Mouse (Mus musculus) hindbrain, embryonic 13.5 days (tissue): ENCODE data around the gene Tmem120b. TPM values are rescaled to one million over a fixed set of nuclear protein-coding genes. Genes with fewer than 3 reads are reported as not detected.
A peak's percentile ranks its signal among the peaks of the same experiment; 100 is the strongest.

Experiments used
- ATAC-seq: fragments of 200-750 bp; cut with Nextera tagmentation; 2 replicates; pipeline ENCODE4 v1.8.0; 2017; ENCODE audit warnings: moderate TSS enrichment; ENCODE audit not compliant: low FRiP score
- H3K27ac ChIP-seq: fragments of 300-500 bp; sonication (generic); 2 replicates; pipeline ENCODE4 v1.5.1; 2015; ENCODE audit warnings: inconsistent platforms, mild to moderate bottlenecking, moderate library complexity
- H3K27me3 ChIP-seq: fragments of 300-500 bp; sonication (generic); 2 replicates; pipeline ENCODE4 v1.6.1; 2015; ENCODE audit warnings: mild to moderate bottlenecking, inconsistent platforms
- H3K36me3 ChIP-seq: fragments of 300-500 bp; sonication (generic); 2 replicates; pipeline ENCODE4 v1.6.1; 2015; ENCODE audit warnings: mild to moderate bottlenecking, inconsistent platforms
- H3K4me1 ChIP-seq: fragments of 300-500 bp; sonication (generic); replicated peaks from 2 replicates; pipeline ENCODE4 v1.6.1; 2015; ENCODE audit warnings: inconsistent platforms
- H3K4me2 ChIP-seq: fragments of 300-500 bp; sonication (generic); 2 replicates; pipeline ENCODE4 v1.6.1; 2015; ENCODE audit warnings: inconsistent platforms, mild to moderate bottlenecking, moderate library complexity
- H3K4me3 ChIP-seq: fragments of 300-500 bp; sonication (generic); 2 replicates; pipeline ENCODE4 v1.5.1; 2015; ENCODE audit warnings: mild to moderate bottlenecking, inconsistent platforms
- H3K9ac ChIP-seq: fragments of 300-500 bp; sonication (generic); 2 replicates; pipeline ENCODE4 v1.6.1; 2015; ENCODE audit warnings: mild to moderate bottlenecking, inconsistent platforms
- H3K9me3 ChIP-seq: fragments of 300-500 bp; sonication (generic); 2 replicates; pipeline ENCODE4 v1.6.1; 2016; ENCODE audit warnings: inconsistent platforms
- WGBS: fragments of 180-500 bp; shearing (Covaris S2); methylation state at CpG from one replicate; pipeline ENCODE4 v1.1.7; 2015; 5-methylcytosine and 5-hydroxymethylcytosine counted together
- polyA plus RNA-seq: library from polyadenylated mRNA; unstranded; fragments of >200 nt; fragmentation: Nextera tagmentation; extraction: Ambion mirVana; gene quantifications from 2 replicates; pipeline ENCODE4 v1.2.1, GENCODE M21; 2015

The Tmem120b gene
- polyA plus RNA-seq, 1 experiment from 2014 or later, result 18.0 TPM

GRCm38 (mm10) chr5:123035089-123035488, 33.1 kb upstream of the Tmem120b start:
- WGBS, result 86% methylated on average over 4 of the region's 4 CpGs
- H3K27ac ChIP-seq, result no peak overlapping the region
- no peak overlapping the region for H3K4me2 ChIP-seq
- H3K9me3 ChIP-seq, result no peaks in the 10 kb centered on the region
- no peak overlapping the region for H3K9ac ChIP-seq
- H3K36me3 ChIP-seq, result peaks cover 15% of the 10 kb centered on the region
- no peaks in the 10 kb centered on the region for H3K27me3 ChIP-seq
- ATAC-seq, result no peak
- peaks cover 9% of the 10 kb centered on the region; the same call in 1 of the 2 replicates for H3K4me1 ChIP-seq
- H3K4me3 ChIP-seq, result no peak overlapping the region

DNA sequence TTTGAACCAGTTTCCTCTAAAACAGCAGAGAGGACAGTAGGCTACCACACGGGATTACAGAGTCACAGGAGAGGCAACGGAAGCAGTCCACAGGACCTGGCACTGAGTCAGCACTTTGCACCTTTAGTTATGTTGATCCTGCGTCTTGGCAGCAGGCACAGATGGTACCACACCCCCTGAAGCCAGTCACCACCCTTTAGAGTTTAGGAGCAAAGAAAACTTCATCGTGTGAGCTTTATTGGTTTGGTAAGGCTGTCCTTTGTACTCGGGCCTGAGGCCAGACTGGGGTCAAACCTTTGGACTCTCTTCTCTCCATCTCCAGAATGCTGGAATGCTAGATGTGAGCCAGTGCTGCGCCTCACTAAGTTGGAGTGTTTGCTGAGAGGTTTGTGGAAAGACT, 32.7 kb upstream of the Tmem120b start:
- 35% methylated on average over 6 of the region's 6 CpGs for WGBS
- Histone ChIP-seq H3K4me1 (peaks cover 9% of the 10 kb centered on the region; the same call in 1 of the 2 replicates), H3K4me2 (no peak overlapping the region), H3K9ac (no peak overlapping the region), H3K9me3 (no peaks in the 10 kb centered on the region), H3K4me3 (no peak overlapping the region), H3K27ac (no peak overlapping the region), H3K27me3 (0 out of 2 replicates have a peak, but pooled peaks cover under 1% of the 10 kb centered on the region), H3K36me3 (peaks cover 11% of the 10 kb centered on the region)
- ATAC-seq, result no peak

- 84% methylated on average over 5 of the region's 5 CpGs for WGBS
- Histone ChIP-seq H3K4me2 (no peak overlapping the region), H3K27ac (no peak overlapping the region), H3K9me3 (no peaks in the 10 kb centered on the region), H3K9ac (no peak overlapping the region), H3K27me3 (0 out of 2 replicates have a peak, but pooled peaks cover 7% of the 10 kb centered on the region), H3K36me3 (no peaks in the 10 kb centered on the region), H3K4me1 (peaks cover 9% of the 10 kb centered on the region; the same call in 1 of the 2 replicates), H3K4me3 (no peak overlapping the region)
- ATAC-seq, result no peak
These were observed 30.1 kb upstream of the Tmem120b start for GRCm38 (mm10) chr5:123038115-123038514.

DNA sequence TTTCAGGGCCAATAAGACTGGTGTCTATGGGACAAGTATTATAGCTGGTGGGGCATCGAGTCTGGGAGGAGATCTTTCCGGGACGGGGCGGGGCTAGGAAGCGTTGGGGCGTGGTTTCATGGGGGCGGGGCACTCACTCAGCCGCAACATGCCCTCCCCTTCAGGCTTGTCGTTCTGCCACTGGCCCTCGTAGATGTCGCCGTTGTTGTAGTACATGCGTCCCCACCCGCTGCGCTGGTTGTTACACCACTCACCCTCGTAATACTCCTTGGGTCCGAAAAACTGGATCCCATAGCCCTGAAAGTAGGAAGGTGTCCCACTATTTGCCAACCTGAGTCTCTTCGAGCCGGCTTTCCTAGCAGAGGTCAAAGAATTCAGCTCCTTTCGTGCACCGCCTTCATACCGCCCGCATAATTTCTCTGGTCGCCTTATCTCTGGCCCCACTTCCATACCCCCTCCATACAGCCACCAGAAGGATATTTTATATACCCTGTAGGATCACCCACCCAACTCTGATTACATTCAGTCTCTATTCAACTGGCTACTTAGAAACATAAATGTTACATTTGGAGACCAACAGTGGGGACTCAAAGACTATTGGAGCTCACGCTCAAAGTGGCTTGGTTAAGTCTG, 29.0 kb upstream of the Tmem120b start:
- Histone ChIP-seq H3K36me3 (no peaks in the 10 kb centered on the region), H3K27me3 (0 out of 2 replicates have a peak, but pooled peaks cover 7% of the 10 kb centered on the region), H3K9ac (0 out of 2 replicates have a peak overlapping the region, but pooled peaks have one; percentile 43), H3K27ac (no peak overlapping the region), H3K4me1 (peaks cover 9% of the 10 kb centered on the region; the same call in 1 of the 2 replicates), H3K4me2 (peak overlapping the region; percentile 51), H3K9me3 (no peaks in the 10 kb centered on the region), H3K4me3 (peak overlapping the region; percentile 25)
- no peak for ATAC-seq
- WGBS, result 3% methylated on average over 25 of the region's 25 CpGs

- WGBS, result 50% methylated on average over 7 of the region's 7 CpGs
- Histone ChIP-seq H3K36me3 (no peaks in the 10 kb centered on the region), H3K4me3 (no peak overlapping the region), H3K4me2 (no peak overlapping the region), H3K27ac (no peak overlapping the region), H3K9ac (no peak overlapping the region), H3K9me3 (no peaks in the 10 kb centered on the region), H3K27me3 (0 out of 2 replicates have a peak, but pooled peaks cover 7% of the 10 kb centered on the region), H3K4me1 (peaks cover 9% of the 10 kb centered on the region; the same call in 1 of the 2 replicates)
- ATAC-seq, result no peak
These were observed 27.4 kb upstream of the Tmem120b start for GRCm38 (mm10) chr5:123040796-123041195.

DNA sequence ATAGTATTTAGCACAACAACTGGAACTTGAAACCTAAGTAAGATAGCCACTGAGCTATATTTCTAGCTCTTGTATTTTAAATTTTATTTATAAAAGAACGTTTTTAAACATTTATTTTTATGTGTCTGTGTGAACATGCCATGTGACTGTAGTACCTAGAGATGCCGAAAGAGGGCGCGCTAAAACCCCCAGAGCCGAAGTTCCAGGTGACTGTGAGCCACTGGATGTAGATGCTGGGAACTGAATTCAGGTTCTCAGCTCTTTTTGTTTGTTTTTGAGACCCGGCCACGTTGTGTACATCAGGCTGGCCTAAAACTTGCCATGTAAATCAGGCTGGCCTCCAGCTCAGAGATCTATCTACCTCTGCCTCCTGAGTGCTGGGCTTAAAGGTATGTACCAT, 24.4 kb upstream of the Tmem120b start:
- H3K27me3 ChIP-seq, result 0 out of 2 replicates have a peak, but pooled peaks cover 7% of the 10 kb centered on the region
- 13% methylated on average over 7 of the region's 7 CpGs for WGBS
- no peak overlapping the region for H3K4me3 ChIP-seq
- H3K9ac ChIP-seq, result no peak overlapping the region
- no peaks in the 10 kb centered on the region for H3K9me3 ChIP-seq
- H3K27ac ChIP-seq, result no peak overlapping the region
- H3K4me2 ChIP-seq, result no peak overlapping the region
- no peak for ATAC-seq
- no peaks in the 10 kb centered on the region for H3K36me3 ChIP-seq
- peaks cover 8% of the 10 kb centered on the region; the same call in 1 of the 2 replicates for H3K4me1 ChIP-seq

DNA sequence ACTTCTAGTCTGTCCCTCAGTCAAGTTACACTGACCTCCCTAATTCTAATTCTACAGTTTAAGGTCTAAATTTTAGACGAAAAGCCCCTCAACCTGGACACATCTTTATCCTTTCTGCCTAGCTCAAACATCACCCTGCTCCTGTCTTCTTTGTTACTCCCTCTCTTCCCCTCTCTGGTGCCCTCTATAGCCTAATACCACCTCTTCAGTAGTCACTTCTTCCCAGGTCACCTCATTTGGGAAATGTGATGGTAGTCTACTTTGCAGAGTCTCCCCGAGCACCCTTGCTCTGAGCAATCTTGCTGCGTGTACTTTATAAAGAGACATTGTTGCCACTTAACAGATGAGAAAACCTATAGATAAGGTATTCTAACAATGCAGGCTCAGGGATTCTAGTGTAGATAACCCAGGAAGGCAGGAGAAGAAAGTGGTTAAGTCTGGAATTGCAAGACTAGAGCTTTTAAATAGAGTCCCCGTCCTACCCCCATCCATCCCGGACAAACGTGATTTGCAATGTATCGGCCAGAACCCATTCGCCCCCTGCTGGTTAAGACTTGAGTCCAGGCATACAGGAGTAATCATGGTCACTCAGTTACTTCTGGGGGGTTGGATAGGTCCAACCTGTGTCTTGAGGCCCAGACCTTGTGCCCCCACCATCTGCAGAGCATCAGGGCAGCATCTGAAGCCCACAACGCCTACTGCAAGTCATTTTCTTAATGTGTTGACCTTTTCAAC, 22.5 kb upstream of the Tmem120b start:
- H3K9ac ChIP-seq, result no peak overlapping the region
- H3K4me1 ChIP-seq, result peaks cover 3% of the 10 kb centered on the region; the same call in 1 of the 2 replicates
- no peak overlapping the region for H3K4me2 ChIP-seq
- H3K27ac ChIP-seq, result no peak overlapping the region
- no peak overlapping the region for H3K4me3 ChIP-seq
- H3K36me3 ChIP-seq, result no peaks in the 10 kb centered on the region
- ATAC-seq, result no peak
- H3K9me3 ChIP-seq, result no peaks in the 10 kb centered on the region
- 0 out of 2 replicates have a peak, but pooled peaks cover 4% of the 10 kb centered on the region for H3K27me3 ChIP-seq
- 40% methylated on average over 9 of the region's 9 CpGs for WGBS

GRCm38 (mm10) chr5:123046916-123047315, 21.3 kb upstream of the Tmem120b start, which contains the start of gene Morn3:
Gene Morn3 (minus strand): TSS chr5:123047016.
- ATAC-seq, result no peak
- Histone ChIP-seq H3K9ac (no peak within 1 kb of the TSS), H3K4me1 (peaks cover 3% of the 10 kb centered on the region; the same call in 1 of the 2 replicates), H3K9me3 (no peaks in the 10 kb centered on the region), H3K4me3 (no peak within 1 kb of the TSS), H3K27me3 (no peaks in the 10 kb centered on the region), H3K27ac (no peak within 1 kb of the TSS), H3K4me2 (no peak within 1 kb of the TSS), H3K36me3 (no peaks in the 10 kb centered on the region)
- 91% methylated on average over 3 of the region's 3 CpGs for WGBS

GRCm38 (mm10) chr5:123049271-123049670, 18.9 kb upstream of the Tmem120b start:
- H3K27ac ChIP-seq, result 0 out of 2 replicates have a peak overlapping the region, but pooled peaks have one; percentile 14
- no peaks in the 10 kb centered on the region for H3K36me3 ChIP-seq
- H3K4me3 ChIP-seq, result no peak overlapping the region
- H3K9ac ChIP-seq, result peak overlapping the region; percentile 35; the same call in 1 of the 2 replicates
- peaks cover 3% of the 10 kb centered on the region; the same call in 1 of the 2 replicates for H3K4me1 ChIP-seq
- no peak for ATAC-seq
- peak overlapping the region; percentile 25 for H3K4me2 ChIP-seq
- no peaks in the 10 kb centered on the region for H3K9me3 ChIP-seq
- 3% methylated on average over 12 of the region's 12 CpGs for WGBS
- no peaks in the 10 kb centered on the region for H3K27me3 ChIP-seq

- 81% methylated on average over 9 of the region's 9 CpGs for WGBS
- Histone ChIP-seq H3K4me2 (no peak overlapping the region), H3K27me3 (no peaks in the 10 kb centered on the region), H3K9me3 (no peaks in the 10 kb centered on the region), H3K4me1 (peaks cover 3% of the 10 kb centered on the region; the same call in 1 of the 2 replicates), H3K4me3 (no peak overlapping the region), H3K36me3 (no peaks in the 10 kb centered on the region), H3K9ac (no peak overlapping the region), H3K27ac (no peak overlapping the region)
- ATAC-seq, result no peak
These were observed 17.3 kb upstream of the Tmem120b start for GRCm38 (mm10) chr5:123050918-123051317.

GRCm38 (mm10) chr5:123051736-123052135, 16.5 kb upstream of the Tmem120b start:
- WGBS, result 77% methylated on average over 5 of the region's 5 CpGs
- no peaks in the 10 kb centered on the region for H3K9me3 ChIP-seq
- no peak for ATAC-seq

More at GRCm38 (mm10) chr5:123051736-123052135, 16.5 kb upstream of the Tmem120b start:
- H3K27me3 ChIP-seq, result no peaks in the 10 kb centered on the region
- H3K27ac ChIP-seq, result no peak overlapping the region
- no peak overlapping the region for H3K9ac ChIP-seq
- no peaks in the 10 kb centered on the region for H3K36me3 ChIP-seq
- no peak overlapping the region for H3K4me2 ChIP-seq
- peaks cover 3% of the 10 kb centered on the region; the same call in 1 of the 2 replicates for H3K4me1 ChIP-seq
- H3K4me3 ChIP-seq, result no peak overlapping the region
